Mouse (Mus musculus) cerebellum, adult 2 months (tissue): Measurements from ENCODE around the gene Pde9a. TPM values are rescaled to one million over a fixed set of nuclear protein-coding genes. Genes with fewer than 3 reads are reported as not detected.

Source experiments
- DNase-seq, 2 experiments: peaks; one replicate each; pipeline ENCODE4 v3.0.0; 2021
- H3K27ac ChIP-seq: fragments of 200-500 bp; 2 replicates; pipeline ENCODE4 v1.5.1; 2012; ENCODE audit warnings: low read length, control low read depth, inconsistent platforms; ENCODE audit not compliant: insufficient read depth
- H3K27me3 ChIP-seq: fragments of 200-500 bp; 2 replicates; pipeline ENCODE4 v1.6.1; 2012; ENCODE audit warnings: inconsistent platforms, mild to moderate bottlenecking, low read length, moderate library complexity; ENCODE audit not compliant: control insufficient read depth, insufficient read depth
- H3K4me1 ChIP-seq: fragments of 200-500 bp; 2 replicates; pipeline ENCODE4 v1.6.1; 2011; ENCODE audit warnings: low read length; ENCODE audit not compliant: control insufficient read depth, insufficient read depth
- H3K4me3 ChIP-seq: fragments of 200-500 bp; replicated peaks from 2 replicates; pipeline ENCODE3; 2011; ENCODE audit warnings: mild to moderate bottlenecking, low read depth, low read length, control low read depth; ENCODE audit not compliant: insufficient read depth
- CTCF ChIP-seq: fragments of 200-500 bp; IDR thresholded peaks from 2 replicates; pipeline ENCODE4 v1.5.1; 2011; ENCODE audit warnings: low read depth, mild to moderate bottlenecking, control low read depth, low read length, moderate library complexity, borderline replicate concordance; ENCODE audit not compliant: insufficient read depth
- POLR2A ChIP-seq: fragments of 200-500 bp; IDR thresholded peaks from 2 replicates; pipeline ENCODE4 v1.6.1; 2011; ENCODE audit warnings: low read length, control low read depth, borderline replicate concordance; ENCODE audit not compliant: insufficient read depth
- WGBS: fragments of 180-500 bp; shearing (Covaris S2); methylation state at CpG from one replicate; pipeline ENCODE4 v1.1.7; 2018; 5-methylcytosine and 5-hydroxymethylcytosine counted together
- polyA plus RNA-seq: library from polyadenylated mRNA; depleted of rRNA; stranded (reverse); fragments of >200 nt; gene quantifications from 2 replicates; pipeline ENCODE4 v1.2.3, GENCODE M21; 2012

Pde9a gene
- polyA plus RNA-seq, 1 experiment: 83.1 TPM

- peak in 1 of 2 experiments; percentile 43 for DNase-seq
- Histone ChIP-seq H3K27ac (no peak overlapping the region), H3K4me3 (no peak overlapping the region), H3K4me1 (peaks cover 12% of the 10 kb centered on the region), H3K27me3 (no peaks in the 10 kb centered on the region)
- 25% methylated on average over 10 of the region's 10 CpGs for WGBS
- no peak for TF ChIP-seq POLR2A
- TF ChIP-seq CTCF: no peak
Measured at GRCm38 (mm10) chr17:31409741-31410350, 23.8 kb downstream of the Pde9a start.

DNA sequence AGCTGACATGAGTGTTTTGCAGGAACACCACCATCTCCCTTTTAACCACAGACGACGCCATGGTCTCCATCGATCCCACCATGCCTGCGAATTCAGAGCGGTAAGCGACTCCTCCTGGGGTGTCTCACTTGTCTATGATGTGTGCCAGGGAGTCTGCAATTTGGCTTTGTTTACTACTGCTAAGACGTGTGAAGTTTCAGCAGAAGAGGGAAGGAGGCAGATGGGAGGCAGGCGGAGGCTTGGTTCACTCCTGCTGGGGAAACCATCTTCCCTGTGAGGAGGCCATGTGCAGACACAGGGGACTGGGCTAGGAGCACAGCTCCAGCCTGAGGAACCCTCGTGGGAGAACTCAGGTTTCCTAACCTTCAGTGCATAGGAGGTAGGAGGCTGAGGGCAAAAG, 29.2 kb downstream of the Pde9a start:
- Histone ChIP-seq H3K4me1 (peaks cover 39% of the 10 kb centered on the region), H3K27ac (no peak overlapping the region), H3K27me3 (no peaks in the 10 kb centered on the region), H3K4me3 (no peak overlapping the region)
- no peak for DNase-seq
- TF ChIP-seq CTCF (no peak), POLR2A (no peak)
- WGBS: 44% methylated on average over 9 of the region's 9 CpGs

DNA sequence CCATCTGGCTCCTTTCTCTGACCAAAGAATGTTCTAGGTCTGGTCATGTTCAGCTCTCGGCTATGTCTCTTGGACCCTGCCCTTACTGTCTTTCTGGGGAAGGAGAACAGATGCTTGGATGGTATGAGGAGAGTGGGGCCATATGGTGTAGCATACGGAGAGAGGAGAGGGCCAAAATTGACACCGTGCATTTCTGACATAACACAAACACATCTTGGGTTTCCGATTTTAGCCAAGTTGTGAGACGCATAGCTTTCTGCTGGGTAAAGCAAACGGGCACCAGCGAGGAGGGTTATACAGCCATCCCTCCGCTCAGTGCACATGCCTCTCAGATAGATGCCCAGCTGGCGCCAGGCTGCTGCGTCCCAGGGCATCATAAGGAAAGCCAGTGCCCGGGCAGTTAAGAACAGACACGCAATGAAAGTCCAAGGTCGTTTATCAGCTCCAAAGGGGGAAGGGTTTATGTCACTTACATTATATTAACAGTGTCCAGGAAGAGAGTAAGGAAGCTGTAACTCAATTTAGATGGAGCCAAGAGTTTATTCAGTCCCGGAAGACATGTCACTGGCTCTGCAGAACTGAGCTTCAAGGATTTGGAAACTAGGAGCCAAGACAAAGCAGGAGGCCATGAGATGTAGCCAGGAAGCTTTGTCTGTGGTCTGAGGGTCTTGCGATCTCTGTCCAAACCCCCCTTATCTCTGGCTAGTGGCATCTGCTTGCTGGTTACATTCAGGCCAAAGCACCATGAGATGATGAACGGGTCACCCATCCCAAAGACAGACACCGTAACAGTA, 33.0 kb downstream of the Pde9a start:
- H3K4me1 ChIP-seq: peaks cover 45% of the 10 kb centered on the region
- H3K27ac ChIP-seq: peak overlapping the region; percentile 84
- peak; percentile 79 to 90 for DNase-seq
- WGBS: 16% methylated on average over 17 of the region's 17 CpGs
- H3K27me3 ChIP-seq: no peaks in the 10 kb centered on the region
- no peak overlapping the region for H3K4me3 ChIP-seq
- no peak for TF ChIP-seq CTCF
- TF ChIP-seq POLR2A: no peak

GRCm38 (mm10) chr17:31419598-31419950, 33.6 kb downstream of the Pde9a start:
- Histone ChIP-seq H3K4me1 (peaks cover 50% of the 10 kb centered on the region), H3K27ac (peak overlapping the region; percentile 84), H3K27me3 (no peaks in the 10 kb centered on the region), H3K4me3 (no peak overlapping the region)
- WGBS: 39% methylated on average over 2 of the region's 2 CpGs
- TF ChIP-seq CTCF (no peak), POLR2A (no peak)
- DNase-seq: peak in 1 of 2 experiments; percentile 34

DNA sequence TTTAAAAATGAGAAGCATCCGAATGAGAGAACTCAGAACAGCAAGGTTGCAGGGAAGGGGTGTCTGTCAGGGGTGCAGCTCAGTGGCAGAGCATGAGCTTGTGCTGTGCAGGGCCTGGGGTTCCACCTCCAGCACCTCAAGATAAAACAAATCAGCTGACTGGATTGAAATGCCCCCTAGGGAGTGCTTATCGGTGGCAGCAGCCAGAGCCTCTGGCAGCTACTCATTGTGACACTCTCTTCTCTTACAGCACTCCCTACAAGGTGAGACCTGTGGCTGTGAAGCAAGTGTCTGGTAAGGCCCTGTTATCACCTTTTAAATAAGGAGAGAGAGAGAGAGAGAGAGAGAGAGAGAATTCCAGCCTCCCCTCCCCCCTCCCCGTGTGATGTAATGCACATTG, 34.0 kb downstream of the Pde9a start:
- DNase-seq: no peak
- no peaks in the 10 kb centered on the region for H3K27me3 ChIP-seq
- H3K27ac ChIP-seq: peak overlapping the region; percentile 8; the same call in 1 of the 2 replicates
- no peak overlapping the region for H3K4me3 ChIP-seq
- TF ChIP-seq CTCF (no peak), POLR2A (no peak)
- WGBS: 41% methylated on average over 3 of the region's 3 CpGs
- H3K4me1 ChIP-seq: peaks cover 50% of the 10 kb centered on the region

DNA sequence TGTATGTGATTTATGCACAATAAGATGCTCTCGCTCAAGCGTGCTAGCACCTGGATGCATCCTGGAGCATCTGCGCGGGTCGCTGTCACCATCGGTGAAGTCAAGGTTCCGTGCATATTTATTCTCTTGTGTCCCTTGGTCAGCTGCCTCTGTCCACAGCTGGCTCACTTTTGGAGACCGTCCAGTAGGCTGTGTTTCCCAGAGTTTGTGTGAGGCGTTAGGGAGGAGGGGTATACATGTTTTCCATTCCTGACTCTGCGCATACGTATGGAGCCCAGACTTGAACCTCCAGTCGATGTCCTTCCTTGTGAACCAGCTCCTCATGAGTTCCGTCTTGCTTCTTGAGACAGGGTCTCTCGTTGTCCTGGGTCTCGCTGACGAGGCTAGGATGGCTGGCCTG, 34.6 kb downstream of the Pde9a start:
- 92% methylated on average over 16 of the region's 16 CpGs for WGBS
- no peak for TF ChIP-seq POLR2A
- TF ChIP-seq CTCF: no peak

GRCm38 (mm10) chr17:31422381-31422780, 36.4 kb downstream of the Pde9a start:
- no peak for TF ChIP-seq CTCF
- no peak for TF ChIP-seq POLR2A
- no peak overlapping the region for H3K4me3 ChIP-seq
- peaks cover 42% of the 10 kb centered on the region for H3K4me1 ChIP-seq
- H3K27me3 ChIP-seq: no peaks in the 10 kb centered on the region
- 94% methylated on average over 1 of the region's 1 CpGs for WGBS
- H3K27ac ChIP-seq: no peak overlapping the region
- no peak for DNase-seq

More for the DNA sequence above, 34.6 kb downstream of the Pde9a start:
- H3K27ac ChIP-seq: no peak overlapping the region
- DNase-seq: no peak
- H3K4me3 ChIP-seq: no peak overlapping the region
- H3K4me1 ChIP-seq: peaks cover 45% of the 10 kb centered on the region
- no peaks in the 10 kb centered on the region for H3K27me3 ChIP-seq

DNA sequence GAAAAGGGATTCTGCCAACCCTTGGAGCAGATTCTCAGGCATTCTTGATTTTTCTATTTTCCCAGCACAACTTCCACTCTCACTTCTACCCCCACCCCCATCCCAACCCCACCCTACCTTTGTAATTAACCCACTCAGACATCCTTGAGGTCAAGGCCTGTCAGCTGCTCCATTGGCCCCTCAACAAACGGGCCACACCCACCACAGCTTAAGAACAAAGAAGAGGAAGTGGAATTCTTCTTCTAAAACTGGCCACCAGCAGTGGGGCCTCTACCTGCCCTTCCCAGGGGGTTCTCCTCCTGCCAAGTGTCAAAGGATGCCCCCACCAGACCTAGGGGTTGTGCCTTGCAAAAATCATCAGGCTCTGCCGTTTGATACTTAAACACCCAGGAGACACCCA, 37.0 kb downstream of the Pde9a start:
- Histone ChIP-seq H3K27ac (no peak overlapping the region), H3K27me3 (no peaks in the 10 kb centered on the region), H3K4me3 (no peak overlapping the region), H3K4me1 (peaks cover 36% of the 10 kb centered on the region)
- TF ChIP-seq POLR2A (no peak), CTCF (no peak)
- DNase-seq: no peak
- WGBS: 55% methylated on average over 2 of the region's 2 CpGs
